Mouse (Mus musculus): Measurements from ENCODE around the gene Pnpla1. TPM values are rescaled to one million over a fixed set of nuclear protein-coding genes. Genes with fewer than 3 reads are reported as not detected.

Pnpla1 gene
- polyA plus RNA-seq, 1 experiment, result not detected

GRCm38 (mm10) chr17:28894050-28894767 lies 36.0 kb downstream of the Pnpla1 start:
- Histone ChIP-seq H3K36me3 (ENCODE audit: control insufficient read depth, insufficient read depth, low read length, poor library complexity, severe bottlenecking) (no peaks in the 10 kb centered on the region), H3K27me3 (ENCODE audit: control insufficient read depth, insufficient read depth, low read length, poor library complexity, severe bottlenecking) (no peaks in the 10 kb centered on the region), H3K4me1 (ENCODE audit: control insufficient read depth, insufficient read depth, low read length) (peaks cover 3% of the 10 kb centered on the region), H3K9ac (ENCODE audit: low read depth, poor library complexity, severe bottlenecking) (peak overlapping the region; percentile 5; the same call in 1 of the 2 replicates), H3K27ac (ENCODE audit: insufficient read depth, low read length) (peak overlapping the region; percentile 73; the same call in 1 of the 2 replicates), H3K9me3 (replicated peaks; ENCODE audit: control insufficient read depth, insufficient read depth, low read length, poor library complexity, severe bottlenecking) (peaks cover 17% of the 10 kb centered on the region), H3K4me3 (ENCODE audit: low read depth, low read length) (peak overlapping the region; percentile 7; the same call in 1 of the 2 replicates)
- TF ChIP-seq EP300 (IDR thresholded peaks at IDR 0.05; ENCODE audit: insufficient read depth, low read depth, low read length), result no peak
- no peak for TF ChIP-seq CTCF (IDR thresholded peaks at IDR 0.05; ENCODE audit: low read depth, low read length)
- no peak for TF ChIP-seq POLR2A (IDR thresholded peaks at IDR 0.05; ENCODE audit: insufficient read depth, low read length)

- H3K4me3 ChIP-seq (ENCODE audit: low read depth, low read length), result peak overlapping the region; percentile 51
- H3K9me3 ChIP-seq (replicated peaks; ENCODE audit: control insufficient read depth, insufficient read depth, low read length, poor library complexity, severe bottlenecking), result peaks cover 17% of the 10 kb centered on the region
- H3K9ac ChIP-seq (ENCODE audit: low read depth, poor library complexity, severe bottlenecking), result peak overlapping the region; percentile 48
- no peaks in the 10 kb centered on the region for H3K27me3 ChIP-seq (ENCODE audit: control insufficient read depth, insufficient read depth, low read length, poor library complexity, severe bottlenecking)
- H3K27ac ChIP-seq (ENCODE audit: insufficient read depth, low read length), result peak overlapping the region; percentile 78
- TF ChIP-seq POLR2A (IDR thresholded peaks at IDR 0.05; ENCODE audit: insufficient read depth, low read length) (peak; percentile 12), CTCF (IDR thresholded peaks at IDR 0.05; ENCODE audit: low read depth, low read length) (no peak)
- H3K4me1 ChIP-seq (ENCODE audit: control insufficient read depth, insufficient read depth, low read length), result peaks cover 6% of the 10 kb centered on the region
- no peaks in the 10 kb centered on the region for H3K36me3 ChIP-seq (ENCODE audit: control insufficient read depth, insufficient read depth, low read length, poor library complexity, severe bottlenecking)
These were observed 37.1 kb downstream of the Pnpla1 start for GRCm38 (mm10) chr17:28895217-28895875.

GRCm38 (mm10) chr17:28896095-28896780 lies 38.0 kb downstream of the Pnpla1 start:
- Histone ChIP-seq H3K9ac (ENCODE audit: low read depth, poor library complexity, severe bottlenecking) (peak overlapping the region; percentile 48), H3K4me3 (ENCODE audit: low read depth, low read length) (peak overlapping the region; percentile 6; the same call in 1 of the 2 replicates), H3K4me1 (ENCODE audit: control insufficient read depth, insufficient read depth, low read length) (peaks cover 6% of the 10 kb centered on the region), H3K27ac (ENCODE audit: insufficient read depth, low read length) (peak overlapping the region; percentile 78), H3K36me3 (ENCODE audit: control insufficient read depth, insufficient read depth, low read length, poor library complexity, severe bottlenecking) (no peaks in the 10 kb centered on the region), H3K27me3 (ENCODE audit: control insufficient read depth, insufficient read depth, low read length, poor library complexity, severe bottlenecking) (no peaks in the 10 kb centered on the region), H3K9me3 (replicated peaks; ENCODE audit: control insufficient read depth, insufficient read depth, low read length, poor library complexity, severe bottlenecking) (peaks cover 17% of the 10 kb centered on the region)
- TF ChIP-seq CTCF (IDR thresholded peaks at IDR 0.05; ENCODE audit: low read depth, low read length) (peak; percentile 55), POLR2A (IDR thresholded peaks at IDR 0.05; ENCODE audit: insufficient read depth, low read length) (no peak), EP300 (IDR thresholded peaks at IDR 0.05; ENCODE audit: insufficient read depth, low read depth, low read length) (no peak)

- H3K4me1 ChIP-seq (ENCODE audit: control insufficient read depth, insufficient read depth, low read length), result peaks cover 6% of the 10 kb centered on the region
- H3K36me3 ChIP-seq (ENCODE audit: control insufficient read depth, insufficient read depth, low read length, poor library complexity, severe bottlenecking), result no peaks in the 10 kb centered on the region
- peaks cover 11% of the 10 kb centered on the region; the same call in 1 of the 2 replicates for H3K9me3 ChIP-seq (replicated peaks; ENCODE audit: control insufficient read depth, insufficient read depth, low read length, poor library complexity, severe bottlenecking)
- no peaks in the 10 kb centered on the region for H3K27me3 ChIP-seq (ENCODE audit: control insufficient read depth, insufficient read depth, low read length, poor library complexity, severe bottlenecking)
- no peak for TF ChIP-seq POLR2A (IDR thresholded peaks at IDR 0.05; ENCODE audit: insufficient read depth, low read length)
- TF ChIP-seq CTCF (IDR thresholded peaks at IDR 0.05; ENCODE audit: low read depth, low read length), result no peak
- TF ChIP-seq EP300 (IDR thresholded peaks at IDR 0.05; ENCODE audit: insufficient read depth, low read depth, low read length), result no peak
- no peak overlapping the region for H3K27ac ChIP-seq (ENCODE audit: insufficient read depth, low read length)
- H3K9ac ChIP-seq (ENCODE audit: low read depth, poor library complexity, severe bottlenecking), result no peak overlapping the region
- H3K4me3 ChIP-seq (ENCODE audit: low read depth, low read length), result no peak overlapping the region
These were observed 39.6 kb downstream of the Pnpla1 start for GRCm38 (mm10) chr17:28897817-28898216.

GRCm38 (mm10) chr17:28898249-28898648 lies 40.0 kb downstream of the Pnpla1 start:
- Histone ChIP-seq H3K4me1 (ENCODE audit: control insufficient read depth, insufficient read depth, low read length) (peaks cover 6% of the 10 kb centered on the region), H3K36me3 (ENCODE audit: control insufficient read depth, insufficient read depth, low read length, poor library complexity, severe bottlenecking) (no peaks in the 10 kb centered on the region), H3K4me3 (ENCODE audit: low read depth, low read length) (no peak overlapping the region), H3K9ac (ENCODE audit: low read depth, poor library complexity, severe bottlenecking) (peak overlapping the region; percentile 21; the same call in 1 of the 2 replicates), H3K27me3 (ENCODE audit: control insufficient read depth, insufficient read depth, low read length, poor library complexity, severe bottlenecking) (no peaks in the 10 kb centered on the region), H3K27ac (ENCODE audit: insufficient read depth, low read length) (no peak overlapping the region), H3K9me3 (replicated peaks; ENCODE audit: control insufficient read depth, insufficient read depth, low read length, poor library complexity, severe bottlenecking) (peaks cover 10% of the 10 kb centered on the region; the same call in 1 of the 2 replicates)
- no peak for TF ChIP-seq CTCF (IDR thresholded peaks at IDR 0.05; ENCODE audit: low read depth, low read length)
- TF ChIP-seq EP300 (IDR thresholded peaks at IDR 0.05; ENCODE audit: insufficient read depth, low read depth, low read length), result no peak
- no peak for TF ChIP-seq POLR2A (IDR thresholded peaks at IDR 0.05; ENCODE audit: insufficient read depth, low read length)

Measured in ES-Bruce4 (cell line).